Mouse (Mus musculus) myocyte (in vitro differentiated cells): ENCODE measurements at regions not wholly inside any gene's neighbourhood (a gene's known extent, or its start where the extent isn't known, plus 50 kb on each side); places are given as distances from the start of the nearest gene placed in this dataset.

Experiments used
- H3K27me3 ChIP-seq: one replicate; pipeline ENCODE4 v1.6.1; 2011; ENCODE audit not compliant: control insufficient read depth, insufficient read depth, insufficient read length
- H3K36me3 ChIP-seq: one replicate; pipeline ENCODE4 v1.6.1; 2011; ENCODE audit not compliant: control insufficient read depth, insufficient read depth
- H3K4me2 ChIP-seq: one replicate; pipeline ENCODE4 v1.6.1; 2011; ENCODE audit warnings: low read depth, control low read depth
- H3K4me3 ChIP-seq: one replicate; pipeline ENCODE4 v1.5.1; 2011; ENCODE audit warnings: mild to moderate bottlenecking, control low read depth, moderate library complexity
- H3K79me2 ChIP-seq: one replicate; pipeline ENCODE4 v1.6.1; 2011; ENCODE audit not compliant: control insufficient read depth, insufficient read depth
- H3ac ChIP-seq: one replicate; pipeline ENCODE4 v1.6.1; 2011; ENCODE audit not compliant: control insufficient read depth, insufficient read length
- CEBPB ChIP-seq: IDR thresholded peaks from 2 replicates; pipeline ENCODE4 v1.6.1; 2011; ENCODE audit warnings: mild to moderate bottlenecking, moderate library complexity; ENCODE audit not compliant: poor library complexity, insufficient read depth, severe bottlenecking
- E2F4 ChIP-seq: IDR thresholded peaks from one replicate; pipeline ENCODE4 v1.6.1; 2011; ENCODE audit warnings: mild to moderate bottlenecking, control low read depth, moderate library complexity; ENCODE audit not compliant: insufficient read depth
- MAX ChIP-seq: IDR thresholded peaks from one replicate; pipeline ENCODE4 v1.6.1; 2011; ENCODE audit warnings: low read depth, mild to moderate bottlenecking, control low read depth
- MYOD1 ChIP-seq, 3 experiments: IDR thresholded peaks; one replicate each; pipeline ENCODE4 v1.6.1; 2011; ENCODE audit warnings: control low read depth in 2 of 3, low read depth in 2 of 3, mild to moderate bottlenecking in 2 of 3, moderate library complexity in 1 of 3; ENCODE audit not compliant: insufficient read length in 2 of 3, control insufficient read depth in 1 of 3
- MYOG ChIP-seq, 3 experiments: IDR thresholded peaks; one replicate each; pipeline ENCODE4 v1.6.1; 2011; ENCODE audit warnings: control low read depth in 2 of 3, low read depth in 2 of 3, mild to moderate bottlenecking in 2 of 3; ENCODE audit not compliant: insufficient read length in 2 of 3, control insufficient read depth in 1 of 3, insufficient read depth in 1 of 3
- POLR2A ChIP-seq: IDR thresholded peaks from one replicate; pipeline ENCODE4 v1.6.1; 2011; ENCODE audit warnings: low read depth, mild to moderate bottlenecking, control low read depth, moderate library complexity; ENCODE audit not compliant: insufficient read length
- POLR2AphosphoS2 ChIP-seq: IDR thresholded peaks from one replicate; pipeline ENCODE4 v1.6.1; 2011; ENCODE audit warnings: low read depth, control low read depth; ENCODE audit not compliant: insufficient read length
- REST ChIP-seq: IDR thresholded peaks from one replicate; pipeline ENCODE4 v1.6.1; 2011; ENCODE audit warnings: mild to moderate bottlenecking, control low read depth, moderate library complexity; ENCODE audit not compliant: insufficient read depth, insufficient read length
- SRF ChIP-seq: IDR thresholded peaks from one replicate; pipeline ENCODE4 v1.6.1; 2011; ENCODE audit warnings: low read depth; ENCODE audit not compliant: control insufficient read depth, insufficient read length
- TCF12 ChIP-seq: IDR thresholded peaks from one replicate; pipeline ENCODE4 v1.6.1; 2011; ENCODE audit warnings: mild to moderate bottlenecking, control low read depth; ENCODE audit not compliant: poor library complexity, insufficient read depth, severe bottlenecking
- TCF3 ChIP-seq: IDR thresholded peaks from one replicate; pipeline ENCODE4 v1.6.1; 2011; ENCODE audit warnings: low read depth, control low read depth; ENCODE audit not compliant: insufficient read length
- USF1 ChIP-seq: IDR thresholded peaks from one replicate; pipeline ENCODE4 v1.6.1; 2011; ENCODE audit warnings: low read depth, mild to moderate bottlenecking, control low read depth, moderate library complexity

- Histone ChIP-seq H3K4me2 (no peak overlapping the region), H3K36me3 (no peaks in the 10 kb centered on the region)
These were observed 169.0 kb upstream of the Shisa6 start for GRCm38 (mm10) chr11:66694651-66695266.

GRCm38 (mm10) chr11:66696791-66697190 is 171.0 kb upstream of the Shisa6 start:
- Histone ChIP-seq H3K27me3 (no peaks in the 10 kb centered on the region), H3K79me2 (no peaks in the 10 kb centered on the region), H3K4me2 (no peak overlapping the region), H3K36me3 (no peaks in the 10 kb centered on the region), H3K4me3 (no peak overlapping the region), H3ac (no peak overlapping the region)
- TF ChIP-seq E2F4: no peak
- TF ChIP-seq CEBPB: no peak
- TF ChIP-seq TCF3: no peak
- no peak for TF ChIP-seq USF1
- no peak for TF ChIP-seq MYOG (IDR thresholded peaks at IDR 0.05; ENCODE audit: control insufficient read depth in 1 of 3, insufficient read depth in 1 of 3, insufficient read length in 2 of 3, low read depth in 2 of 3)
- TF ChIP-seq REST: no peak
- no peak for TF ChIP-seq MYOD1 (IDR thresholded peaks at IDR 0.05; ENCODE audit: control insufficient read depth in 1 of 3, insufficient read length in 2 of 3, low read depth in 2 of 3)
- no peak for TF ChIP-seq TCF12
- TF ChIP-seq POLR2A: no peak
- no peak for TF ChIP-seq POLR2AphosphoS2

More at GRCm38 (mm10) chr11:66694651-66695266, 169.0 kb upstream of the Shisa6 start:
- Histone ChIP-seq H3K79me2 (no peaks in the 10 kb centered on the region), H3K4me3 (no peak overlapping the region), H3K27me3 (no peaks in the 10 kb centered on the region), H3ac (no peak overlapping the region)
- TF ChIP-seq MYOG (IDR thresholded peaks at IDR 0.05; ENCODE audit: control insufficient read depth in 1 of 3, insufficient read depth in 1 of 3, insufficient read length in 2 of 3, low read depth in 2 of 3): no peak
- TF ChIP-seq POLR2A: no peak
- no peak for TF ChIP-seq TCF12
- TF ChIP-seq E2F4: no peak
- no peak for TF ChIP-seq MAX
- no peak for TF ChIP-seq CEBPB
- TF ChIP-seq MYOD1 (IDR thresholded peaks at IDR 0.05; ENCODE audit: control insufficient read depth in 1 of 3, insufficient read length in 2 of 3, low read depth in 2 of 3): no peak
- TF ChIP-seq SRF: no peak
- no peak for TF ChIP-seq REST
- no peak for TF ChIP-seq POLR2AphosphoS2
- TF ChIP-seq USF1: no peak
- TF ChIP-seq TCF3: no peak

GRCm38 (mm10) chr11:66745479-66745878 is 166.3 kb upstream of the Pirt start:
- Histone ChIP-seq H3K4me3 (no peak overlapping the region), H3K27me3 (no peaks in the 10 kb centered on the region), H3K4me2 (no peak overlapping the region), H3K79me2 (no peaks in the 10 kb centered on the region), H3ac (no peak overlapping the region), H3K36me3 (no peaks in the 10 kb centered on the region)
- TF ChIP-seq POLR2AphosphoS2 (no peak), POLR2A (no peak), SRF (no peak), MYOG (IDR thresholded peaks at IDR 0.05; ENCODE audit: control insufficient read depth in 1 of 3, insufficient read depth in 1 of 3, insufficient read length in 2 of 3, low read depth in 2 of 3) (no peak), REST (no peak), MAX (no peak), CEBPB (no peak), TCF3 (no peak), MYOD1 (IDR thresholded peaks at IDR 0.05; ENCODE audit: control insufficient read depth in 1 of 3, insufficient read length in 2 of 3, low read depth in 2 of 3) (no peak), USF1 (no peak), E2F4 (no peak), TCF12 (no peak)

- no peak overlapping the region for H3K4me2 ChIP-seq
- TF ChIP-seq USF1 (no peak), CEBPB (no peak), REST (no peak), TCF12 (no peak), MYOG (IDR thresholded peaks at IDR 0.05; ENCODE audit: control insufficient read depth in 1 of 3, insufficient read depth in 1 of 3, insufficient read length in 2 of 3, low read depth in 2 of 3) (no peak), POLR2A (no peak), SRF (no peak), E2F4 (no peak), MAX (no peak), TCF3 (no peak), MYOD1 (IDR thresholded peaks at IDR 0.05; ENCODE audit: control insufficient read depth in 1 of 3, insufficient read length in 2 of 3, low read depth in 2 of 3) (no peak), POLR2AphosphoS2 (no peak)
- H3K79me2 ChIP-seq: no peaks in the 10 kb centered on the region
- no peak overlapping the region for H3ac ChIP-seq
- H3K27me3 ChIP-seq: no peaks in the 10 kb centered on the region
- no peak overlapping the region for H3K4me3 ChIP-seq
- no peaks in the 10 kb centered on the region for H3K36me3 ChIP-seq
These were observed 121.8 kb upstream of the Pirt start for GRCm38 (mm10) chr11:66789997-66790396.

- peak overlapping the region; percentile 75 for H3K4me2 ChIP-seq
- no peaks in the 10 kb centered on the region for H3K79me2 ChIP-seq
- no peak for TF ChIP-seq POLR2AphosphoS2
- no peak for TF ChIP-seq USF1
- TF ChIP-seq REST: no peak
- no peak for TF ChIP-seq POLR2A
- TF ChIP-seq MAX: no peak
- no peak for TF ChIP-seq MYOG (IDR thresholded peaks at IDR 0.05; ENCODE audit: control insufficient read depth in 1 of 3, insufficient read depth in 1 of 3, insufficient read length in 2 of 3, low read depth in 2 of 3)
- TF ChIP-seq TCF12: no peak
- TF ChIP-seq E2F4: no peak
- TF ChIP-seq TCF3: no peak
- TF ChIP-seq MYOD1 (IDR thresholded peaks at IDR 0.05; ENCODE audit: control insufficient read depth in 1 of 3, insufficient read length in 2 of 3, low read depth in 2 of 3): no peak
- H3K27me3 ChIP-seq: no peaks in the 10 kb centered on the region
- no peak overlapping the region for H3K4me3 ChIP-seq
- H3K36me3 ChIP-seq: no peaks in the 10 kb centered on the region
- no peak overlapping the region for H3ac ChIP-seq
These were observed 104.9 kb upstream of the Pirt start for GRCm38 (mm10) chr11:66806887-66807286.
